Mouse (Mus musculus) lung, adult 2 months (tissue): ENCODE measurements around the gene Uba52.

Experiments used
- CTCF ChIP-seq: fragments of 200-500 bp; IDR thresholded peaks from 2 replicates; pipeline ENCODE4 v1.5.1; 2011; ENCODE audit warnings: mild to moderate bottlenecking, low read length, control low read depth; ENCODE audit not compliant: insufficient read depth
- POLR2A ChIP-seq: fragments of 200-500 bp; IDR thresholded peaks from 2 replicates; pipeline ENCODE4 v1.6.1; 2011; ENCODE audit warnings: low read depth, mild to moderate bottlenecking, control low read depth, low read length, borderline replicate concordance; ENCODE audit errors: extremely low read depth

DNA sequence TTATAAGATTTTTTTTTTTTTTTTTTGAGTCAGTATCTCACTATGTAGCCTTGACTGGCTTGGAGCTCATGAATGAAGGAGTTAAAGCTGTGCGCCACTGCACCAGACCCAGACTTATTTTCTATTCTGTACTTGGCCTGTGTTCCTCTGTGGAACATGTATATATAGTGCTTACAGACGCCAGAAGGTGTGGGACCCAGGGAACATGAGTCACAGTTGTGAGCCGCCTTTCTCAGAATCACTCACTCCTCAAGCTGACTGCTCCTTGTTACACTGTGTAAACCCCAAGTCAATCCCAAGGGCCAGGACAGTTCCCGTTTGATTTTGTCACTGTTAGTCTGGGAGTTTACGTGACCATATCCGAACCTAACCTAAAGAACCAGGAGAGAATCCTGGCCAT is 8.4 kb upstream of the Uba52 start:
- TF ChIP-seq CTCF (no peak), POLR2A (no peak)
